Mouse (Mus musculus) B cell, adult 67 days (primary cell): ENCODE measurements around the gene Mtmr11. TPM values are rescaled to one million over a fixed set of nuclear protein-coding genes. Genes with fewer than 3 reads are reported as not detected.

Experiments used
- total RNA-seq, 2 experiments: library from RNA; stranded (reverse); gene quantifications; 4 replicates each; pipeline ENCODE4 v1.2.4; 2023

Mtmr11 gene
- total RNA-seq = 1 to 10 TPM; 3.2 to 3.5 TPM

DNA sequence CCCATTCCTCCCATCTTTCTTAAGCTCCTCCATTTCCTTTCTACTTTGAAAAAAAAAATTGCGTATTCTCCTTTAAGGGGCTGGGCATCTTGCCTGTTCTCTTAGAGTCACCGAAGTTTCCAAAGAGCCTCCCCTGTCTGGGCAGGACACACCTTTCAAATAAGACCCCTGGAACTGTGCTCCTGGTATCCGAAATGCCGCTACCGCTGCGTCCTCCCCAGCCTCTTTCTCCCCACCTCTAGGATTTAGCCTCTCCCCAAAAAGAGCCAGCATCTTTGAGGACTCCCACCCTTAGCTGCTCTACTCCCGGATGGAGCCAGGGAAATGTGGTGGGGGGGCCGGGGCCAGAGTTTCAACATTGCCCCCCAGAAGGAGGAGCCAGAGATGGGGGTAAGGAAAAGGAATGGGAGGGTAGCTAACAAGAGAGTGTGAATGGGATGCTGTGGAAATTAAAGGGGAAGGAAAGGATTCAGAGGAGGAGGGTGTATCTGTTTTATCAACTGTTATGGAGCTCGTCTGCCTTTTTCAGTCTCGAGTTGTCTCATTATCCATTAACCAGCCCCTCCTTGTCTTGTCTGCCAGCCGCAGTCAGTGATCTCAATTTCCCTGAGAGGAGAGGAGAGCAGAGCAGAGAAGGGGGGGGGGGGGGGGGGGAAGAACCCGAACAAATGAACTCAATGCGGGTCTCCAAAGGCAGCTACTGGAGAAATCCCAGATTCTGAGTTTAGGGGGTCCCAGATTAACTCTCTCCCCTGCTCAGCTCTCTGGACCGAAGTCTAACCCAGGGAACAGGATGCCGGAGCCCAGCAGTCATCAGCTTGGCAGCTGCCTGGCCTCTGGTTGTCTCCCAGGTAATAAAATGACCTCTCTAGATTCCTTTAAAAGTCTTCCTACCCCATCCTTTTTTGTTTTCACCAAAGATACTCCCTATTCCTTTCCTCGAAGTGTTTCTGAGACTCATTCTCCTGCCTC is at the start of gene Mtmr11:
TSS of gene Mtmr11 (plus strand) at position 136 of the 972 bp plus-strand sequence.

DNA sequence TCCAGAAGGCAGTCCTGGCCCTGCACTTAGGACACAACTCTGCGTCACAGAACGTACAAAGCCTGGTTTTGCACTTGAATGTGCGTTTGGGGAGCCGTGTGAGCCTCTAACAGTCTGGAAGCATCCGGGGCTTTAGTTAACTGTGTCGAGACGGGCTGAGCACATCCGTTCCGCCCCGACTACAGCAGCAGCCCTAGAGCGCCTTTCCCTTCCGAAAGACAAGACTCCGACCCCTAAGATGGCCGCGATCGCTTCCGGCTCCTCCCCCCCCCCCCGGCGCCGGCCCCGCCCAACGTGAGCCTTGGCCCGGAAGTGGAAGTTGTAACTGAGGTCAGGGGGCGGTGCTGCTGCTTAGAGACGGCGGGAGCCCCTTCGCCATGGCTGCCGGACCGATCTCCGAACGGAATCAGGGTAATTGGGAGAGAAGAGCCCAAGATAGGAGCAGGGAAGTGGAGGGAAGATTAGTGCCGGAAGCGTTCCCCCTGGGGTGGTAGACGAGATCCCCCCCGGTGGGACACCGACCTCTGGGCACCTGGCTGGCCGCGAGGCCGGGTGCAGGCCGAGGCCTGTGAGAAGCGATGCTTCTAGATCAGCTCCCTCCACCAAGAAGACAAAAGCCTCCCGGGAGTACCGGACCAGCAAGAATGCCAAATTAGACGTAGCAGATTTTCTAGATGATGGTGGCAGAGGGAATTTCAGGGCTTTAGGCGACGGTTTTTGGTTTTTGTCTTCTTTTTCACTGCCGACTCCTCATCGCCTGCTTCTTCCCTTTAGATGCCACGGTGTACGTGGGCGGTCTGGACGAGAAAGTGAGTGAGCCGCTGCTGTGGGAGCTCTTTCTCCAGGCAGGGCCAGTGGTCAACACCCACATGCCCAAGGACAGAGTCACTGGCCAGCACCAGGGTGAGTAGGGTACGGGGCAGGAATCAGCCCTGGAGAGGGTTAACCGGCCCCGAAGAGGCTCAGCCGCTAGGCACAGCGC is 10.7 kb downstream of the Mtmr11 start, which contains the start of gene Sf3b4:
TSS of gene Sf3b4 (plus strand) at position 136 of the 982 bp plus-strand sequence.

DNA sequence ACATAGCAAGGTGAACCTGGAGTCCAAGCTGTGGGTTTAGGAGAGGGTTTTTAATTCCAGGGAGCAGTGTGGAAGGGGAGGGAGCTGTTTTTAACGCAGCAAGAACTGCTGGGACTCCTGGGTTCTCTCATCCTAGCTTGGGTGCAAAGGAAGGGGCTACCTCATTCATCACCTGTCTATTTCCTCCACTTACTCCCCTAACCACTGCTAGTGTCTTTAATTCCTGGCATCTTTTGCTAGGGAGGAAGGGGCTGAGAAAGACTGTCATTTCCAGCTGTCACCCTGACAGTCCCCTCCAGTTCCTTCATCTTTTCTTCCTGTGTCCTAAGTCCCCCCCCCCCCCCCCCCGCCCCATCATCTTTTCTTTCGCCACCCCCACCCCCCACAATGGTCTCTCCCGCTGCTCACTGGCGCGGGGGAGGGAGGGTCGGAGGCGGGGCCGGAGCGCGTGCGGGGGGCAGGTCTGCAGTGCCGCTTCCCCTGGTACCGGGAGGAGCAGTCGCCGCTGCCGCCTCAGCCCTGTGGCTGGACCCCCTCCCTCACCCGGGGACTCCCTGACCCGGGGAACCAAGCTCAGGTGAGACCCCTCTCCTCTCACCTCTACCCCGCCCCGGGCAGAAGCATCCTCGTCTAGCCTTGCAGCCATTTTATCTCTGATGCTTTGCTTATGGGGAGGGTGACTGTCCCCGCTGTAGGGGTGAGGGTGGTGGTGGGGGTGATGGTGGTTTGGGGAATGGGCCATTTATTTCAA is 19.1 kb downstream of the Mtmr11 start, which contains the start of gene Sv2a:
TSS of gene Sv2a (plus strand) at position 425 of the 751 bp plus-strand sequence.

DNA sequence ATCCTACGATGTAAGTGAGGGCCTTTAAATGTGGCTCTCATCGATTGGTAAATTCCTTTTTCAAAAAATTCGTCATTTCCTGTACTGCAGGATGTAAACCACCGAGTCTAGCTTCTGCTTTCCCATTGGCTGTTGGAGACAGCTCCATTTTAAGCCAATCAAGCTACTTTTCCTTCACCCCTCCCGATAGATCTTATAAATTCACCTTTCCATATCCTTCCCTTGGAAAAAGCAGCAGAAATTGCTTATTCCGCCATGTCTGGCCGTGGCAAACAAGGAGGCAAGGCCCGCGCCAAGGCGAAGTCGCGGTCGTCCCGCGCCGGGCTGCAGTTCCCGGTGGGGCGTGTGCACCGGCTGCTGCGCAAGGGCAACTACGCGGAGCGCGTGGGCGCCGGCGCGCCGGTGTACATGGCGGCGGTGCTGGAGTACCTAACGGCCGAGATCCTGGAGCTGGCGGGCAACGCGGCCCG is 57.9 kb downstream of the Mtmr11 start, which contains the start of the genes Bola1 and Hist2h2ab:
TSS of gene Bola1 (minus strand) at position 49 of the 470 bp plus-strand sequence.
TSS of gene Hist2h2ab (plus strand) at position 205 of the 470 bp plus-strand sequence.

DNA sequence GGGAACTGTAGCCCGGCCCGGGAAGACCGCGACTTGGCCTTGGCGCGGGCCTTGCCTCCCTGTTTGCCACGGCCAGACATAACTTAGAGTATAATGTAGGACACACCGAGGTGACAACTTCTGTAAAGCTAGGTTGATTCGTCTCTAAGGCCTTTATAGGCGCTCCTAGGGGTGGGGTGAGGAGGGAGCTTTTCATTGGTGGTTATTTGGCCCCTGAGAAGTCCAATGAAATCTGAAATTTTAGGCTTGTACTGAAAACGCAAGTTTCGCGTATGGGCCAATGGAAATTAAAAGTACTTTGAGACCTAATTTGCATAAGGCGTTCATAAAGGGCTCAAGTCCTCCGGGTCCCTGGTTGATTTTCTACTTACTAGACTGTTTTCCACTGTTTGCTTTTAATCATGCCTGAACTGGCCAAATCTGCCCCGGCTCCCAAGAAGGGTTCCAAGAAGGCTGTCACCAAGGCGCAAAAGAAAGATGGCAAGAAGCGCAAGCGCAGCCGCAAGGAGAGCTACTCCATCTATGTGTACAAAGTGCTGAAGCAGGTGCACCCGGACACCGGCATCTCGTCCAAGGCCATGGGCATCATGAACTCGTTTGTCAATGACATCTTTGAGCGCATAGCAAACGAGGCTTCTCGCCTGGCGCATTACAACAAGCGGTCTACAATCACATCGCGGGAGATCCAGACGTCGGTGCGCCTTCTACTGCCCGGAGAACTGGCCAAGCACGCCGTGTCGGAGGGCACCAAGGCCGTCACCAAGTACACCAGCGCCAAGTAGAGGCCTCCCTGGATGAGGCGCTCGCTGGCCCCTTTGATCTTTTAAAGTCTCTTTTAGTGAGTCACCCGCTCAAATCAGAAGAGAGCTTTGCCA is 59.2 kb downstream of the Mtmr11 start, which contains the start of the genes Hist2h2ac and Hist2h2be:
TSS of gene Hist2h2ac (minus strand) at position 116 of the 875 bp plus-strand sequence.
TSS of gene Hist2h2be (plus strand) at position 355 of the 875 bp plus-strand sequence.

Other genes with a start within 250 kb of the Mtmr11 start
- gene Anp32e, start 232.8 kb upstream of the Mtmr11 start, total RNA-seq = 100 to 1,000 TPM; 106 to 122 TPM
- 100 to 1,000 TPM; 232 to 254 TPM for gene Plekho1, start 166.0 kb upstream of the Mtmr11 start, total RNA-seq
- 10 to 100 TPM; 22.5 to 26.8 TPM for gene Vps45, start 103.5 kb upstream of the Mtmr11 start, total RNA-seq
- 10 to 100 TPM; 61.6 to 63.2 TPM for gene Otud7b, start 57.5 kb upstream of the Mtmr11 start, total RNA-seq
- gene Sf3b4, start 10.3 kb downstream of the Mtmr11 start, total RNA-seq = 10 to 100 TPM; 86.0 to 89.2 TPM
- 1 to 10 TPM; 1.9 to 2.8 TPM for gene Sv2a, start 19.1 kb downstream of the Mtmr11 start, total RNA-seq
- gene Bola1, start 57.7 kb downstream of the Mtmr11 start, total RNA-seq = 10 to 100 TPM in 1 of 2 experiments, 1 to 10 TPM in 1; 8.9 to 12.7 TPM
- 1 to 10 TPM; 3.6 to 6.4 TPM for gene Hist2h2ab, start 57.9 kb downstream of the Mtmr11 start, total RNA-seq
- gene Hist2h2ac, start 58.9 kb downstream of the Mtmr11 start, total RNA-seq = 100 to 1,000 TPM; 121 to 127 TPM
- gene Hist2h2be, start 59.1 kb downstream of the Mtmr11 start, total RNA-seq = 1 to 10 TPM; 5.3 to 5.9 TPM
- 1 to 10 TPM; 1.5 to 2.7 TPM for gene Hist2h3c2, start 77.1 kb downstream of the Mtmr11 start, total RNA-seq
- 100 to 1,000 TPM; 794 to 801 TPM for gene Hist2h2aa2, start 78.3 kb downstream of the Mtmr11 start, total RNA-seq
- 10 to 100 TPM in 1 of 2 experiments, not detected in 1; 26.8 TPM for gene Hist2h2aa1, start 83.5 kb downstream of the Mtmr11 start, total RNA-seq
- gene Hist2h3c1, start 84.7 kb downstream of the Mtmr11 start, total RNA-seq = not detected
- 10 to 100 TPM; 57.1 to 68.9 TPM for gene Hist2h4, start 101.3 kb downstream of the Mtmr11 start, total RNA-seq
- gene Hist2h3b, start 106.7 kb downstream of the Mtmr11 start, total RNA-seq = 100 to 1,000 TPM; 160 to 180 TPM
- gene Hist2h2bb, start 107.7 kb downstream of the Mtmr11 start, total RNA-seq = 100 to 1,000 TPM; 237 to 261 TPM
- gene Fcgr1, start 132.0 kb downstream of the Mtmr11 start, total RNA-seq = under 1 TPM in 1 of 2 experiments, not detected in 1; 0.61 TPM